Mouse (Mus musculus): ENCODE results near the gene Tbx19.

GRCm38 (mm10) chr1:165164920-165165319, 4.3 kb upstream of the Tbx19 start:
- TF ChIP-seq GATA1 (IDR thresholded peaks at IDR 0.05; ENCODE audit: low read length), result no peak
- TF ChIP-seq TAL1 (IDR thresholded peaks at IDR 0.05; ENCODE audit: low read length), result no peak
